14 mouse cellular contexts compared by ENCODE assay signal in genomic region chr1:34268520-34268919, GRCm38 (mm10).
A peak's percentile ranks its signal among the peaks of the same experiment; 100 is the strongest.
DNase-seq lines count a peak whose midpoint lies in the region; ATAC-seq lines count a peak whose summit lies in the region.
"Had no signal": no experiment of that assay in that cellular context is flagged by ENCODE, and none has a peak within 500 bp of the region (broad histone marks: within the 10 kb centered on the region; RNA-seq: fewer than 3 reads in every experiment).

No protein-coding gene starts in this region.

- no peaks in the 10 kb centered on the region for H3K9me3 ChIP-seq in lung, embryonic 15.5 days
- no peaks in the 10 kb centered on the region for H3K9me3 ChIP-seq in liver, embryonic 11.5 days (ENCODE audit: control insufficient read depth, low read length)
- H3K9me3 ChIP-seq: forebrain, embryonic 15.5 days; heart, embryonic 13.5 days; liver, embryonic 13.5 days had no signal

- H3K4me1 ChIP-seq in lung, embryonic 15.5 days: peaks cover 6% of the 10 kb centered on the region; the same call in 1 of the 2 replicates
- H3K4me1 ChIP-seq in liver, embryonic 11.5 days (replicated peaks; ENCODE audit: control insufficient read depth, insufficient read depth, low read length): no peaks in the 10 kb centered on the region
- H3K4me1 ChIP-seq: forebrain, embryonic 15.5 days; liver, embryonic 13.5 days had no signal

- WGBS in lung, embryonic 15.5 days: 52% methylated on average over 13 of the region's 13 CpGs
- 86% methylated on average over 13 of the region's 13 CpGs for WGBS in liver, embryonic 11.5 days

- no peak overlapping the region for H3K4me2 ChIP-seq in lung, embryonic 15.5 days
- no peak overlapping the region for H3K4me2 ChIP-seq in liver, embryonic 11.5 days
- H3K4me2 ChIP-seq: forebrain, embryonic 15.5 days; heart, embryonic 13.5 days; liver, embryonic 13.5 days had no signal

- no peak overlapping the region for H3K9ac ChIP-seq in lung, embryonic 15.5 days
- H3K9ac ChIP-seq in liver, embryonic 11.5 days (ENCODE audit: low read depth, low read length): no peak overlapping the region
- H3K9ac ChIP-seq: forebrain, embryonic 15.5 days; heart, embryonic 13.5 days; liver, embryonic 13.5 days had no signal

- H3K4me3 ChIP-seq in lung, embryonic 15.5 days: no peak overlapping the region
- no peak overlapping the region for H3K4me3 ChIP-seq in liver, embryonic 11.5 days (ENCODE audit: low read depth, low read length)
- H3K4me3 ChIP-seq: forebrain, embryonic 15.5 days; heart, embryonic 13.5 days; liver, embryonic 13.5 days had no signal

- ATAC-seq in lung, embryonic 15.5 days (ENCODE audit: borderline replicate concordance, extremely low read depth, low FRiP score, low TSS enrichment): peak; percentile 82; the same call in 1 of the 2 replicates
- no peak for ATAC-seq in liver, embryonic 11.5 days (replicated peaks; ENCODE audit: low FRiP score)
- ATAC-seq: forebrain, embryonic 15.5 days; hindbrain, postnatal 0 days had no signal

- no peaks in the 10 kb centered on the region for H3K27me3 ChIP-seq in lung, embryonic 15.5 days
- H3K27me3 ChIP-seq in liver, embryonic 11.5 days (replicated peaks; ENCODE audit: control insufficient read depth, insufficient read depth, low read length): no peaks in the 10 kb centered on the region
- H3K27me3 ChIP-seq: forebrain, embryonic 15.5 days; heart, embryonic 13.5 days; liver, embryonic 13.5 days had no signal

- 0 out of 2 replicates have a peak overlapping the region, but pooled peaks have one; percentile 16 for H3K27ac ChIP-seq in lung, embryonic 15.5 days
- H3K27ac ChIP-seq in liver, embryonic 11.5 days (ENCODE audit: low read depth, low read length): no peak overlapping the region
- H3K27ac ChIP-seq: forebrain, embryonic 15.5 days; hindbrain, postnatal 0 days; liver, embryonic 13.5 days had no signal

- peaks cover 18% of the 10 kb centered on the region; the same call in 1 of the 2 replicates for H3K36me3 ChIP-seq in lung, embryonic 15.5 days
- H3K36me3 ChIP-seq in liver, embryonic 11.5 days (ENCODE audit: control insufficient read depth, insufficient read depth, low read length): peaks cover 4% of the 10 kb centered on the region; the same call in 1 of the 2 replicates

- DNase-seq in ovary, adult 18-20 months (ENCODE audit: low spot score): peak; percentile 51
- no peak for DNase-seq in ovary, postnatal 10 days (ENCODE audit: low spot score)
- DNase-seq in heart, postnatal 4 days: peak; percentile 58
- DNase-seq in liver, embryonic 11.5 days (ENCODE audit: low spot score): no peak
- no peak for DNase-seq in embryo, embryonic 10 days (ENCODE audit: low spot score)
- no peak for DNase-seq in layer of hippocampus, postnatal 10 days (ENCODE audit: low spot score in 2 of 2)
- DNase-seq: cerebellum, adult 9-10 months; liver, embryonic 13.5 days; right cerebral cortex, postnatal 4 days; thymus, postnatal 36 days had no signal

Comparison
In these comparisons a context has a peak if more than half of its experiments do, and no peak if none do; other contexts are left out.
1. DNase-seq: peak in ovary, adult 18-20 months (single experiment) and heart, postnatal 4 days (single experiment); none in ovary, postnatal 10 days (single experiment), liver, embryonic 11.5 days (single experiment), embryo, embryonic 10 days (single experiment) and layer of hippocampus, postnatal 10 days (0 of 2).